Mouse (Mus musculus) macrophage (primary cell): Measurements from ENCODE around the gene Eps8l1. TPM values are rescaled to one million over a fixed set of nuclear protein-coding genes. Genes with fewer than 3 reads are reported as not detected.
A peak's percentile ranks its signal among the peaks of the same experiment; 100 is the strongest.
"Not testable (repeated sequence)": the region's sequence is repeated elsewhere in the genome, so short reads cannot be mapped to it uniquely, and the experiment has no call there.

Experiments used
- H3K27ac ChIP-seq: fragments of 350-480 bp; formaldehyde crosslinking; 2 replicates; pipeline ENCODE4 v1.9.0; 2021
- H3K36me3 ChIP-seq: fragments of 350-480 bp; formaldehyde crosslinking; 2 replicates; pipeline ENCODE4 v1.9.0; 2021; ENCODE audit errors: inconsistent target
- H3K4me3 ChIP-seq: fragments of 350-480 bp; formaldehyde crosslinking; 2 replicates; pipeline ENCODE4 v1.9.0; 2021; ENCODE audit errors: inconsistent target
- H3K79me2 ChIP-seq: fragments of 350-480 bp; formaldehyde crosslinking; 2 replicates; pipeline ENCODE4 v1.9.0; 2021; ENCODE audit errors: inconsistent target
- WGBS: methylation state at CpG from one replicate; pipeline ENCODE4 v1.1.7; 2026; ENCODE audit warnings: inconsistent platforms; ENCODE audit not compliant: missing documents; 5-methylcytosine and 5-hydroxymethylcytosine counted together
- polyA plus RNA-seq: library from polyadenylated mRNA; stranded (reverse); fragments of 250-400 nt; gene quantifications from 3 replicates; pipeline ENCODE4 v1.2.4, GENCODE M21; 2018; ENCODE audit warnings: inconsistent platforms
- total RNA-seq, 78 experiments: library from RNA; depleted of rRNA; stranded (reverse); fragments of 250-400 nt; gene quantifications; 1 replicate in 9 of 78; 2 replicates in 24 of 78; 3 replicates in 43 of 78; 4 replicates in 2 of 78; pipeline ENCODE4 v1.2.4; 2018; ENCODE audit warnings: inconsistent platforms in 56 of 78

The Eps8l1 gene
- total RNA-seq (2018; cell fraction: chromatin; rRNA removed) = 10 to 100 TPM; 11.9 to 95.9 (median 37.0) TPM
- 1 to 10 TPM in 23 of 26 experiments, under 1 TPM in 3; 0.88 to 5.4 (median 2.5) TPM for total RNA-seq (2018; cell fraction: cytosol; rRNA removed)
- total RNA-seq (2018; cell fraction: nucleus; rRNA removed) = 10 to 100 TPM in 13 of 26 experiments, 1 to 10 TPM in 12, under 1 TPM in 1; 0.87 to 32.0 (median 10.2) TPM
- polyA plus RNA-seq = 0.30 to 3.9 TPM (median 3.1 TPM) in 3 replicates

DNA sequence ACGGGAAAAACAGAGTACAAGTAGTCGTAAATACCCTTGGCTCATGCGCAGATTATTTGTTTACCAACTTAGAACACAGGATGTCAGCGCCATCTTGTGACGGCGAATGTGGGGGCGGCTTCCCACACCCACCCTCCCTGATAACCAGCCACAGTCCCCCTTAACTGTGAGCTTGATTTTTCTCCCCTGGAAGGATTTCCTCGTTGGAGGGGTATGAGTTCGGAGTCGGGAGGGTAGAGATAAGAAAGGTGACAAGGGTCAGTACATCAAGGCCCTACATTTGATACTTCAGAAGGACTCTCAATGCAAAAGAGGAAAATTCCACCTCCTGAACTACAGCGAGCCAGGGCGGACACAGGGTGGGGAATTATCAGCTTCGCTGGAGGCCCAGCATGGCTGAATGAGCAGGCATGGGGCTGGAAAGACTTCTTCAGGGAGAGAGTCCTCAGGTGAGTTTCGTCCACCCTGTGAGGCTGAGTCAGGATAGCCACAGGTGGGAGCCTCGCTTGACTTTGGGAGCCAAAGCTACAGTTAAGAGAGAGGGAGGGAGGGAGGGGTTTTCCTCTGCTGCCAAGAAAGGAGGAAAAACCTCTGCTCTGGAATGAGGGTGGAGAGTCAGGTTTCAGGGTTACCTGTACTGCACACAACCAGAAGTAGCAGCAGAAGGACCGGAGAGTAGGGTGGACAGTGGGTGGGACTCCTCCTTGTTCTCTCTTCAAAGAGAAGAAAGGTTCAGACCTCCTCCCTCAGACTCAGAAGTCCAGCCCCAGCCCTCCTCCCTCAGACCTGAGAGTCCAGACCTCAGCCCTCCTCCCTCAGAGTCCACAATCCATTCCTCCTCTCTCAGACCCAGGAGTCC lies at the start of gene Eps8l1:
Gene Eps8l1, plus strand, starts transcription at position 99 of the 859 bp plus-strand sequence.
- H3K79me2 ChIP-seq = no peaks in the 10 kb centered on the region
- no peaks in the 10 kb centered on the region for H3K36me3 ChIP-seq
- peak within 1 kb of the TSS; percentile 29 for H3K27ac ChIP-seq
- 44% methylated on average over 14 of the region's 16 CpGs for WGBS
- H3K4me3 ChIP-seq = peak within 1 kb of the TSS; percentile 30

DNA sequence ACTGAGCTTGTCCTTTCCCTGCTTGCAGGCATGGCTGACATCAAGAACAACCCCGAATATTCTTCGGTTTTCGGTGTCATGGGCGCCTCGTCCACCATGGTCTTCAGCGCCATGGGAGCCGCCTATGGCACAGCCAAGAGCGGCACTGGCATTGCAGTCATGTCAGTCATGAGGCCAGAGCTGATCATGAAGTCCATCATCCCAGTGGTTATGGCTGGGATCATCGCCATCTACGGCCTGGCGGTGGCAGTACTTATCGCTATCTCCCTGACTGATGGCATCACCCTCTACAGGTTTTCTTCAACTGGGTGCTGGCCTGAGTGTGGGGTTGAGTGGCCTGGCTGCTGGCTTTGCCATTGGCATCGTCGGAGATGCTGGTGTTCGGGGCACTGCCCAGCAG lies 48.1 kb upstream of the Eps8l1 start:
- WGBS = 100% methylated on average over 8 of the region's 15 CpGs
- H3K4me3 ChIP-seq, H3K36me3 ChIP-seq, H3K27ac ChIP-seq, H3K79me2 ChIP-seq: not testable (repeated sequence)

GRCm38 (mm10) chr7:4419681-4420080 lies 40.8 kb upstream of the Eps8l1 start:
- Histone ChIP-seq H3K36me3 (no peaks in the 10 kb centered on the region), H3K79me2 (no peaks in the 10 kb centered on the region), H3K27ac (no peak overlapping the region), H3K4me3 (no peak overlapping the region)
- WGBS = 73% methylated on average over 6 of the region's 6 CpGs

- Histone ChIP-seq H3K36me3 (no peaks in the 10 kb centered on the region), H3K4me3 (no peak overlapping the region), H3K79me2 (no peaks in the 10 kb centered on the region), H3K27ac (no peak overlapping the region)
- 55% methylated on average over 4 of the region's 4 CpGs for WGBS
Measured at GRCm38 (mm10) chr7:4420230-4420629, 40.2 kb upstream of the Eps8l1 start.

DNA sequence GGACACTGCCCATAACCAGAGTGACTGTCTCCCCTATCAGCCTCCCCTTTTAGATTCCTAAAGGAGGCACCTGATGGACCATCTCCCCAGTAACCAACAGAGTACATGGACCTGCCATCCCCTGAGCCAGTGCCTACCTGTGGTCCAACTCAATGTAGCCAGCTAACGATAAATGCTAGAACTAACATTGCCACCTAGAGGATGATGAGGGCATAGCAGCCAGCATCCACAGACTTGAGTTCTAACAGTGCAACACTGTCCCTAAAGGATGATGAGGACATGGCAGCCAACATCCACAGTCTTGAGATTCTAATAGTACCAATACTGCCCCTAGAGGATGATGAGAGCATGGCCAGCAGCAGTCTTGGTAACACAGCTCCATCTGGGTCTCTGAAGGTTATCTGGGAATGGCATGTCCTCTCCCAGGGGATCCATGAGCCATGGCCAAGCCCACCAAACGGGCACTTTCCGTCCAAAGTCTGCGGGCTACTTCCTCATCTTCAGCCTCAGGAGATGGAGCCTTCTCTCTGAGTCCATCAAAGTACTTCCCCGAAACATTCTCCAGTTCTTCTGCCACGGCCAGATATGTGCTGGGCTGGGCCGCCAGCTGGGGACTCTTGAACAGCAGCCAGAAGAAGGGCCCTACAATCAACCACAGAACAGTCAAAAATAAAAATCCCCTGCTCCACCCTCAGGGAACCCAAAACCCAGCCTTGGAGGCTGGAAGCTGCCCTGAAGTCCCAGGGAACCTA lies 33.1 kb upstream of the Eps8l1 start:
- H3K79me2 ChIP-seq = no peaks in the 10 kb centered on the region
- H3K36me3 ChIP-seq = 0 out of 2 replicates have a peak, but pooled peaks cover 10% of the 10 kb centered on the region
- 49% methylated on average over 7 of the region's 7 CpGs for WGBS
- no peak overlapping the region for H3K4me3 ChIP-seq
- no peak overlapping the region for H3K27ac ChIP-seq

- Histone ChIP-seq H3K36me3 (peaks cover 23% of the 10 kb centered on the region; the same call in 1 of the 2 replicates), H3K79me2 (no peaks in the 10 kb centered on the region), H3K4me3 (no peak overlapping the region), H3K27ac (no peak overlapping the region)
- WGBS = 93% methylated on average over 9 of the region's 9 CpGs
Measured at GRCm38 (mm10) chr7:4430246-4430844, 30.1 kb upstream of the Eps8l1 start.

DNA sequence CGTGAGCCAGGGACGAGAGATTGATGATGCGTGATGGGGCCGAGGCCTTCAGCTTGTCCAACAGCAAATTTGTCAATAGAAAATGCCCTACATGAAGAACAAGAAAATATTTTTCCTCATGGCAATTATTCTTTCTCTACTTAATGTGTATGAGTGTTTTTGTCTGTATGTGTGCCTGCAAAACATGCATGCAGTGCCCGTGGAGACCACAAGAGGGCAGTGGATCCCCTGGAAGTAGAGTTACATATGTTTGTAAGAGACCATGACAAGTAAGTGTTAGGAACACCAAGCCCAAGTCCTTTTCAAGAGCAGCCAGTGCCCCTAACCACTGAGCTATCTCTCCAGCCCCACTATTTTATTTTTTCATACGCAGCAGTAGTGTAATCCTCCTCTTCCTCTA lies 28.9 kb upstream of the Eps8l1 start:
- Histone ChIP-seq H3K4me3 (no peak overlapping the region), H3K79me2 (no peaks in the 10 kb centered on the region), H3K27ac (no peak overlapping the region), H3K36me3 (peaks cover 24% of the 10 kb centered on the region; the same call in 1 of the 2 replicates)
- 84% methylated on average over 6 of the region's 6 CpGs for WGBS

DNA sequence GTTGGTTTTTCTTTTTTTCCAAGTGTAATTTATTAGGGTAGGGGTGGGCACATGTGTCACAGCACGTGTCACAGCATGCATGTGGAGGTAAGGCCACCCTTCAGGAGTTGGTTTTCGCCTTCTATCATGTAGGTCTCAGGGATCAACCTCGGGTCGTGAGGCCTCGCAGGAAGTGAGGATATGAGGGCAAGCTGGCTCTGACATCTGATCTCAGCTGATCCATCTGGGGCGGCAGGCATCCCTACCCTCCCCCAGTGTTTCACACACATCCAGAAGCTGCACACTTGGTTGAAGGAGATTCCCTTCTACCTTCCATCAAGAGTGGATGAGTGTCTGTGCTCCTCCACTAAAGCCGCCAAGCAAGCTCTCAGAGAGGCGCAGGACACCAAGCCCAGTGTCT lies 28.4 kb upstream of the Eps8l1 start:
- 94% methylated on average over 8 of the region's 8 CpGs for WGBS
- Histone ChIP-seq H3K36me3 (peaks cover 24% of the 10 kb centered on the region; the same call in 1 of the 2 replicates), H3K27ac (no peak overlapping the region)

GRCm38 (mm10) chr7:4437721-4438120 lies 22.8 kb upstream of the Eps8l1 start:
- Histone ChIP-seq H3K36me3 (peaks cover 24% of the 10 kb centered on the region), H3K79me2 (peaks cover 13% of the 10 kb centered on the region), H3K27ac (no peak overlapping the region), H3K4me3 (no peak overlapping the region)
- 83% methylated on average over 2 of the region's 2 CpGs for WGBS

More for the DNA sequence above, 28.4 kb upstream of the Eps8l1 start:
- Histone ChIP-seq H3K79me2 (no peaks in the 10 kb centered on the region), H3K4me3 (no peak overlapping the region)

GRCm38 (mm10) chr7:4440549-4440948 lies 19.9 kb upstream of the Eps8l1 start:
- H3K27ac ChIP-seq = peak overlapping the region; percentile 42
- H3K36me3 ChIP-seq = peaks cover 16% of the 10 kb centered on the region
- WGBS = 81% methylated on average over 10 of the region's 10 CpGs
- H3K79me2 ChIP-seq = peaks cover 19% of the 10 kb centered on the region
- no peak overlapping the region for H3K4me3 ChIP-seq

DNA sequence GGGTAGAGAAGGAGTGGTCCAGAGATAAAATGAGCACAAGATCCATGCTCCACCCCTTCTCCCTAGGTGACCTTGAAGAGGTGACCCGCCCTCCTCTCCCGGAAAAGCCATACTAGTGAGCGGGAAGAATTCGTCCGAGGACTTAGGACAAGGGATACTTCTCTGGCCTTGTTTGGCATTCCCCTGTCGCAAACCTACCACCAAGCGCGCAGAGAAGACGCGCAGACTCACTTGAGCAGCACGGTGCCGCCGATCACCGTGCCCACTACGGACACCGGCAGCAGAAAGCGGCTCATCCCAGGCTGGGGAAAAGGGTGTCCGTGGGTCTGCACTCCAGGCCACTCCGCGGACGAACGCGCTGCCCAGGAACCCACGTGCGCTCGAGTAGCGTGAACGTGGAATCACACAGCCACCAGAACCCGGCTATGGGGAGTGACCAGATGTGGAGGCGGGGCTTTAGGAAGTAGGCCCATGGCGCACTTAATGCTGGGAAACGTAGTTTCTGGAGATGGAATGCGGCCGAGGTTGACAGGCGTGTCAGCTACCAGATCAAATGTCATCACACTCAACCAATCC lies 15.2 kb upstream of the Eps8l1 start, which contains the start of gene Rdh13:
Gene Rdh13, minus strand, starts transcription at position 434 of the 576 bp plus-strand sequence.
- Histone ChIP-seq H3K36me3 (peaks cover 16% of the 10 kb centered on the region), H3K79me2 (peaks cover 6% of the 10 kb centered on the region; the same call in 1 of the 2 replicates), H3K4me3 (peak within 1 kb of the TSS; percentile 70), H3K27ac (peak within 1 kb of the TSS; percentile 42)
- WGBS = under 1% methylated on average over 34 of the region's 35 CpGs

GRCm38 (mm10) chr7:4447138-4447537 lies 13.3 kb upstream of the Eps8l1 start:
- 0% methylated on average over 1 of the region's 1 CpGs for WGBS
- Histone ChIP-seq H3K79me2 (peaks cover 6% of the 10 kb centered on the region; the same call in 1 of the 2 replicates), H3K36me3 (peaks cover 12% of the 10 kb centered on the region), H3K27ac (no peak overlapping the region), H3K4me3 (no peak overlapping the region)

GRCm38 (mm10) chr7:4448439-4448838 lies 12.0 kb upstream of the Eps8l1 start:
- H3K36me3 ChIP-seq = no peaks in the 10 kb centered on the region
- peaks cover 6% of the 10 kb centered on the region; the same call in 1 of the 2 replicates for H3K79me2 ChIP-seq
- H3K4me3 ChIP-seq = no peak overlapping the region
- WGBS = 82% methylated on average over 3 of the region's 3 CpGs
- no peak overlapping the region for H3K27ac ChIP-seq

DNA sequence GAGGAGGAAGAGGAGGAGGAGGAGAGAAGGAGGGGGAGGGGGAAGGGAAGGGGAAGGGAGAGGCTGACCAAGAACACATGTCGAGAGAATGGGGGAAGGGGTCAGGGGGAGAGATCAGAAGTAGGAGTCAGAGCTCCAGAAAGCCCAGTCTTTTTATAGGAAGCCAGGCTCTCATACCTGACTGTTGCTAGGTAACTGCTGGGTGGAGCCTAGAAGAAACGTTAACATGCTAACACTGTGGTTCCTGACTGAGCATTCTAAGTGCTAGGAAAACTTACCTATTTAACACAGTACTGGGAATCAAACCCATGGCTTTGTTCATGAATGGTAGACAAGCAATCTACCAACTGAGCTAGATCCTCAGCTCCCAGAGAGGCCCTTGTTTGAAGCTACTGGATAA lies 11.3 kb upstream of the Eps8l1 start:
- Histone ChIP-seq H3K79me2 (peaks cover 5% of the 10 kb centered on the region; the same call in 1 of the 2 replicates), H3K36me3 (no peaks in the 10 kb centered on the region), H3K4me3 (no peak overlapping the region), H3K27ac (no peak overlapping the region)
- 10% methylated on average over 2 of the region's 2 CpGs for WGBS
